Mouse (Mus musculus): ENCODE results near the gene Oser1.
"Not testable (repeated sequence)": the region's sequence is repeated elsewhere in the genome, so short reads cannot be mapped to it uniquely, and the experiment has no call there.

The Oser1 gene

DNA sequence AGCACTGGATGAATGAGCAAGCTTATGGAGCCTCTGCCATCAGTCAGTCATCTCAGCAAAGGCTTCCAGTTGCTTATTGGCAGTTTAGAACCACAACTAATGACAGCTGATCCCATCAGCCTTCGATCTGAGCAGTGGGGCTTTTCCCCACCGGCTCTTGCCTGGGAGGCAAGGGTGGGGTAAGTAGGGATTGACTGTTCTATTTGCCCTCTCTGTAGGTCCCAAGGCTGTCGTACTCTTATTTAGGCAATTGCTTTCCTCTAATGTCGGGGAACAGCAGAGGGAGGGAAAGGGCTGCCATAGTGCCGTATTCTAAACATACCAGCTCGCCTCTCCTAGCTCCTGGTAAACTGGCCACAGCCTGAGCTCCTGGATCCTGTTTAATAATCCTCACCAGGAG, at the start of gene Oser1:
TSS of gene Oser1 (minus strand) at position 101 of the 400 bp plus-strand sequence.
- no peak for DNase-seq (ENCODE audit: low read depth)

DNA sequence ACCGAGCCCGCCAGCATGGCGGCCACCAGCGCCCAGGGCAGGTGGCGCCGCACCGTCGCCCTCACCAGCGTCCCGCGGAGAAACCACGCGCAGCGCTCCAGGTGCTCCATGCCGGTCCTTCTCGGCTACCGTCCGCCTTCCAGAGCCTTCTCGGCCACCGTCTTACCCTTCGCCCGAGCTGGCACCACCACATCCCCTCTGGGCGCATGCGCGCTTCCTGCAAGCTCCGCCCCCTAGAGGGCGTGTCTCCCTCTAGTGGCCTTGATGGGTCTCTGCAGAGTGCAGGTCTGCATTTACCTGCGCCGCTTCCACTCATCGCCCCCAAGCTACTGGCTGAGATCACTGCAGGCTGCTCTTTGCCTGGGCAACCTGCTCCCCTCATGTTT, 48.0 kb upstream of the Oser1 start, which contains the start of gene Fitm2:
TSS of gene Fitm2 (minus strand) at position 164 of the 386 bp plus-strand sequence.
- DNase-seq (ENCODE audit: low read depth), result peak; percentile 100

DNA sequence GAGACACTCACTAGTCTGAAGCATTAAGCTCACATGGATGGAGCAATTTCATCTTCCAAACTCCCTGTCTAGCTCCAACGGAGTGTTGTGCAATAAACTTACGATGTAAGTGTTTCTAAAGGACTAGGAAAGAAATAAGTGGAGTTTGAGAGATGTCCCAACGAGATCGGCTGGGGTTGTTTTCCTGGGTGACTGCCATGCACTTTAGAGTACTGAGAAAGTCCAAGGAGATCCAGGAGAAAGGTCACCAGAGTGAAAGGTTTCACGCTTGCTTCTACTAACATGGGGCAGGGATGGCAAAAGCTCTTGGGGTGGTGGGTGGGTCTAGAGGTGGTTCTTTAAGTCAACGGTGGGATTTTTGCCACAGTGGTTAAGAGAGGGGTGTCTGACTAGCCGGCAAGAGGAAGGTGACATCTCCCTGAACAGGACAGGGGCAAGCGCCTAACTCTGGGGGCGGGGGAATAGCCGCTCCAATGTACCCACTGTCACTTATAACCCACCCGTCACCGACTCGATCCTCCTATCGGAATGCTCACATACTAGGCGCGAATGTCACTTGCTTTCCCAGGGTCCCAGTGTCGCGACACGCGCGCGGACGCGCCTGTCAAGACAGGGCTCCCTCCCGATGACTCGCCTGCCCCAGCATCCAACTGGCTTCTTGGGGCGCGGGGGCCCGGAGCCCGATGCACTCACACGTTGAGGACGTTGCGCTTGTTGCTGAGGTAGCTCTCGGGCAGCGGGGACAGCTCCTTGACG, 47.4 kb upstream of the Oser1 start:
- no peak for DNase-seq (ENCODE audit: low read depth)

DNA sequence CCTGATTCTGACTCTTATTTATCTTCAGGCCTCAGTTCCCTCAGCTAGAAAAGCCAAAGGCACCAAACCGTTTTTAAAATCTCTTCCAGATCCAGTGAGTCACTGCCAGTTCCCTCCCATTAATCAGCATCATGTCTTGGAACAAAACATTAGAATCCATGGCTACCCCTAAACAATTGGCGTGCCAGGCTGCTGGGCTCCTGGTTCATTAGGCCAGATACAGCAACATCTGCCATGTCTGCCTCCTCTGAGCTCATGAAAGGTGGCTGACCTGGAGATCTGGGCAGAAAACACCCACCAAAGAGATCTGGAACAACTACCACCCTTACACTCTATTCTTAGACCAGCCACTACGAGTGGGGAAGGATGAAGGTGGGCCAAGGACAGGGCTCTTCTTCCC, 46.6 kb upstream of the Oser1 start:
- peak; percentile 6 for DNase-seq (ENCODE audit: low read depth)

DNA sequence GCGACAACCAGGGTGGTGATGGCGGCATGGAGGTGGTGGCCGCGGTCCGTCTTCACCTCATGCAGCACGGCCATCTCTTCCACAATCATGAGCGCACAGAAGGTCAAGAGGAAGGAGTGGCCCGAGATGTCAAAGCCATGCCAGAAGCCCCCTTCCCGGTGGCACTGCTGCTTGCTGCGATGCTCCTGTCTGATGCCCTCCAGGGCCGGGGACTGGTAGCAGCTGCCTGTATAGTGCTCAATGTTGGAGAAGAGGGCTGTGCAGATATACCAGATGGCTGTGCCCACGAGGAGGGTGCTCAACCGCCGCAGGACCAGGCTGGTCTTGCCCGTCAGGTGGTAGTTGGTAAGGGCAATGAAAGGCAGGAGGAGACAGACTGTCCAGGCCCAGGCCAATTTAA, 45.2 kb upstream of the Oser1 start:
- DNase-seq (ENCODE audit: low read depth), result no peak

DNA sequence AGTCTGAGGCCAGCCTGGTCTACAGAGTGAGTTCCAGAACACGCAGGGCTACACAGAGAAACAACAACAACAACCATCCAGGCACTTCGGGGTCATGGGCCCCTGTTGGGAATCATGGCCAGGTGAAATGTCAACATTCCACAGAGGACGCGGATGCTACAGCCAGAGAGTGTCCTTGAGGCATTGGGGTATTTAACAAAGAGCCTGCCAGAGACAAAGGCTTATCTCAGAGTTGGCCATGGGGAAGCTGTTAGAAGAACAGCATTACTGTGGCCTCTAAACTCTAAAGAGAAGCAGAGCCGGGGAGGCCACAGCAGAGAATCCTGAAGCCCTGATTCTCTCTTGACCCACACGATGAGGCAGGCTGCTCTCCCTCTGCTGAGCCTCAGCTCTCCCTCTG, 44.4 kb upstream of the Oser1 start:
- DNase-seq (ENCODE audit: low read depth), result no peak

DNA sequence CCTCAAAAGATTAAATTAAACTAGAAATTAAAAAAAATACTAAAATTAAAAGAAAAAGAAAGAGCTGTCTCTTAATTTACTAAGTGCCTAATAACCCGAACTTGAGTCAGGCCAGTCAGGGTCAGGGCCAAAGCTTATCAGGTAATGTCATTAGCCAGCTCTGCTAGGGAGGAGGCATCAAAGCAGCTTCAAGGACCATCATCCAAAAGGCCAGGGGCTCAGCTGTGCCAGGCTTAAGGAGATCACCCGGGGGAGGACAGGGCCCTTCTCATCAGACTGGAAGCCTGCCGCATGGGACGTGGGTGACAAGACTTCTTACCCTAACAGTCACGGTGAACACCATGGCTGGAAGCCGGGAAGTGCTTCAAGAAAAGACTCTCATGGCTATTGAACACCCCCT, 43.1 kb upstream of the Oser1 start:
- DNase-seq (ENCODE audit: low read depth), result no peak

DNA sequence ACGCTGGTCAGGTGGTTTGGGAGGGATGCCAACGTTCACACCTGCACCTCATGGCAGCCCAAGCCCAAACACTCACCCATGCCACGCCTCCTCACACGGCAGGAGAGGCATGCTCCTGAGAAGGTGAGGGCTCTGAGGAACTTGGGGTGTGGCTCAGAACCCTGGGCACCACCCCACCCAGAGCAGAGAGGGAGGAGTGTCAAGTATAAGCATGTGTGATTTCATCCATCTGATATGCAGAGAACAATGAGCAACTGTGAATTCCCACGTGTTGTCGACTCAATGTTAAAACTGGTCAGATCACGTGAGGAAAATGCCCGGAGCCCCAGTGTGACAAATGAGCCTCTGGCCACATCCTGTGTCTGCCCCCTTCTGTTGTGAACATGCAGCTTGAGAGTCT, 42.3 kb upstream of the Oser1 start:
- DNase-seq (ENCODE audit: low read depth), result no peak

DNA sequence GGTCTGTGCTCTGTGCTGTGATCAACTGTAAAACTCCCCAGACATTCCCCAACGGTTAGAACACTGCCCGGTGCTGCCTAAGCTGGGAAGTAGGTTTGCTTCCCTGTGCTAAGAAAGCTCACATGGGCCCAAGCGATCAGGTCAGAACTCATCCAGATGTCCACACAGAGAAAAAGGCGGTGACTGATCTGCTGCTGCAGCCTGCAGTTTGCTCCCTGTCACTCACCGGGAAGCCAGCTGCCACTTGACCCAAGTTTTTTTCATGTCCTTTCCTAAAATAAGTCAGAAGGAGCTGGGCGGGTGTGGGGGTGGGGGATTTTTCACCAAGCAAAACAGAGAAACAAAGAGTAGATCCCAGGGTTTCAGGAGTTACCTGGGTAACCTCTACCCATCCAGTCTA, 40.1 kb upstream of the Oser1 start:
- DNase-seq (ENCODE audit: low read depth), result no peak

DNA sequence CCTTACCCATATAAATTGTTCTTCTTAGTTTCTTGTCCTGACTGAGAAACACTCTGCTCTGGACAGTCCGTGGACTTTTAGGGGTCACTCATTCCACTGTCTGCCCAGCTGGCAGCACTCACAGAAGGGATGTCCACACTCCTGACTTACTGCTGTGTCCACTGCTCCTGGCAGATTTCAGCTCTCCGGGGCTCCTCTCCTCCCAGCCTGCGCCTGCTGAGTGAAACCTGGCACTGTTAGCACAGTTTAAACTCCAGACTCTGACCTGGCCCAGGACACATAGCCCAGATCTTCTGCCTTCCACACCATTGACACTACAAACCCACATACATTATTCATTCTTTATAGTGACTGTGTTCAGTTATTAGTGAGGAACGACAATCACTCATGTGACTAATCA, 39.5 kb upstream of the Oser1 start:
- no peak for DNase-seq (ENCODE audit: low read depth)

DNA sequence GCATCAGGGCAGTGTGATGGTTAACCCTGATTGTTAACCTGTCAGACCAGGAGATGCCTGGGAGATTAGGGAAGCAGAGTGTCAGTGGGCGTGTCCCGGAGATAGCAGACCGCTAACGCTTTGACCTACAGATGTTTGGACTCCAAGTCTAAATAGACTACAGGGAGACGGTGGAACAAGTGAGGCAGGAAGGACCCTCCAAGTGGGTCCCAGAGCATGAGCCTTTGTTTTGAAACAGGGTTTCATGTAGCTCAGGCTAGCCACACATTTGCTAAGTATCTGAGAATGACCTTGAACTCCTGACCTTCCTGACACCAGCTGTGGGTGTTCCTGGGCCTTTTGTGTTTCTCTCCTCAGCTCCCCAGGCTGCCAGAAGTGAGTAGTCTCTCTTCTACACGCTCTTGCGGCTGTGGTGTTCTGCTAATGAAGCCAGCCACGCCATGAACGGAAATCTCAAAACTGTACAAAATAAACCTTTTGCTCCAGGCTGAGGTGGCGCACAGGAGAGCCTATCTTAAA, 38.8 kb upstream of the Oser1 start:
- no peak for DNase-seq (ENCODE audit: low read depth)

DNA sequence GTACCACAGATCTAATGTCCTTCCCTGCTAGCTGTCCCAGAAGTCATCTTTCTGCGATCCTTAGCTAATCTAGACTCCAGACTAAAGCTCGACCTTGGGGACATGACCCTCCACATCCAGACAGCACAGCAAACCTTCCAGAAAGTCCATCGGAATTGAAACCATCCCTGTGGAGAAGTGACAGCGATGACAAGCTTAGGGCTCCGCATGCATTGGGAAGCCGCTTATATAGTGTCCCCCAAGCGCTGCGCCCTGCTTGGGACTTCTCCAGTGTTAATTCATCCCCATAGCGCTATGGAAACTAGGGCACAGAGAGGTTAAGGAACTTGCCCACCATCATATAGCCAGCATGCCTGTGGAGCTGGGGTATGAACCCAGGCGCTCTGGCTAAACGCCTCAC, 38.3 kb upstream of the Oser1 start:
- no peak for DNase-seq (ENCODE audit: low read depth)

DNA sequence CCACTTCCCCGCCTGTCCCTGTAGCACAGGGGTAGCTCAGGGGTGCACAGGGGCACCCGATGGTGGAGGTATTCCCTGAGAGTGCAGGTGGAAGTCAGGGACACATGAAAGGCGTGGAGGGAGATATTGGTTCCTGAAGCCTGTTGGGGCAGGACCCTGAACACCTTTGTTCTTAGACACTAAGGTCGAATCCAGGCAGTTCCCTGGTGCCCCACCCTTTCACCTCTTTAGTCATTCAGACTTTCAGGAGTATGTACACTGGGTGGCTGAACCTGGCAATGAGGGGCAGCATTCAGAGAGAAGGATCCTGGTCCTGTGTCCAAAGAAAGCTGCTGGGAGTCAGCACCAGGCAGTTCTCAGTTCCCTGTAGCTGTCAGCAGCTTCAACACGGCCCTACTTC, 37.9 kb upstream of the Oser1 start:
- no peak for DNase-seq (ENCODE audit: low read depth)

DNA sequence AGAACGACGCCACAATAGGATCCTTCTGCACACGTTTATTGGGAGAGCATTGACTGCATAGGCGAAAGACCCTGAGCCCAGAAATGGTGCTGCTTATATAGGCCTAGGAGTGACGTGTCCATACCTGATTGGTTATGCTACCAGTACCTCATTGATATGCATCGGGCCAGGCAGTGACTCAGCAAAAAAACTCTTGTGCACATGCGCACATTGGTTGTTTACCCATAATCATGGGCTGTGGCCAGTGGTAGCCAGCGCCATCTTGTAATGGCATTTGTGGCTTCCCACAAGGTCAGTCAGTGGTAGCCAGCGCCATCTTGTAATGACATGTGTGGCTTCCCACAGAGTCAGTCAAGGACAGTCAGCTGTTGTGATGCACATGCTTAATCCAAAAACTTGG, 36.8 kb upstream of the Oser1 start:
- not testable (repeated sequence) for DNase-seq (ENCODE audit: low read depth)

DNA sequence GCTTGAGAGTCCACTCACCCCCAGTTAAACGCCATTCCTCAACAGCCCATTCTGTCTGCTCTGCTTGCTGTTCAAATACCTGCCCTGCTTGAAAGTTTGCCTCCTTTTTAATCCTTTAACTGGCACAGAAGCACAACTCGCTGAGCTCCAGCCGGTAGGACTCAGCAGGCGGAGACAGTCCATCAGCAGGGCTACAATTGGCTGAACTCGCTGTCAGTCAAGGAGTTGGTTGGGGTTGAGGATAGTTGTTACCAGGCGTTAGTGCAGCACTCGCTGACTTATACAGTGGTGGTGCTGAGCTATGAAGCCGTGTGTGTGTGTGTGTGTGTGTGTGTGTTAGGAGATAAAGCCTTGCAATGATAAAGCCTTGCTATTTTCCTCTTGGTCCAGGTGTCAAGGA, 36.1 kb upstream of the Oser1 start:
- no peak for DNase-seq (ENCODE audit: low read depth)

DNA sequence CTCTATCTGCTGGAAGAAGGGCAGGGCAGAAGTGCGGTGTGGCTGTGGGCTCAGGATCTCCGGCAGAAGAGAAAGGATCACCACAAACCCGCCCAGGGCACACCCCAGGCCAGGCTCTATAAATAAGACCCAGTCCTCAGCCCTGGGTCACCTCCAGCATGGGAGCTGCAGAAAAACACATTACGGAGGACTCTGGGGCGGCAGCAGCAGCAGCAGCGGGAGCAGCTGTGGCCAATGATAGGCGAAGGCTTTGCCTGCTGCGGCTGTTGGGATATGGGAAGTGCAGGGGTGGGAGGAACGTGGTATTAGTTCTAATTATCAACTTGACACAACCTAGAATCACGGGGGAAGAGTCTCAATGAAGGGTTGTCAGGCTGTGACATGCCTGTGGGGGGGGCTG, 34.9 kb upstream of the Oser1 start:
- no peak for DNase-seq (ENCODE audit: low read depth)

DNA sequence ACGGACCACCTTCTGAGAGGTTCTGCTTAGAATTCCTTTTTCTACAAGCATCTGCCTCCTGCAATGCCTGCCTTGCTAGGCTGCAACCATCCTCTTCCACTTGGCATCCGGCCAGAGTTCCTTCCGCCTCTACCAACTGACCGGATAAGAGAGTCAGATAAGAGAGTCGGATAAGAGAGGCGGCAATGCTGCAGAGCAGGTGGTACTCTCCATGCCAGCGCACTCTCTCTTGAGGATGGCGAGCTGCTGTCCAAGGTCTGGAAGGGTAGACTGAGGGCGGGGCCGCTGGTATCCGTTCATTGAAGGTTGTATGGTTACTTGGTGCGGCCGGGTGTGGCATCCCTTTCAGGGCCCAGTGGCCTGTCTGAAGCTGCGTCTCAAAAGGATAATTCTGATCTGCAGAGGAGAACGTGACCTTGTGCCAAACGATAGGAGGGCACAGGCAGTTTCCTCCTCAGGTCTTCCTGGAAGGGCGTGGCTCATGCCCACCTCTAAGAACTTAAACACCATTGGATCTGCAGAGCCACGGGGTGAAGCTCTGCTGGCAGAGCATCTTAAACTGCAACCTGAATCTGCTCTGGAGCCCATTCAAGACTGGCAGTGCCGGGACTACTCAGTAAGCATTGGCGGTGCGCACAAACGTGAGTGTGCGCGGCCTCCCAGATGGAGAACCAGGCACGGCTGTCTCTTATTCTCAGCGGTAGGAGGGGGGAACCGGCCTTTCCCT, 34.2 kb upstream of the Oser1 start:
- no peak for DNase-seq (ENCODE audit: low read depth)

DNA sequence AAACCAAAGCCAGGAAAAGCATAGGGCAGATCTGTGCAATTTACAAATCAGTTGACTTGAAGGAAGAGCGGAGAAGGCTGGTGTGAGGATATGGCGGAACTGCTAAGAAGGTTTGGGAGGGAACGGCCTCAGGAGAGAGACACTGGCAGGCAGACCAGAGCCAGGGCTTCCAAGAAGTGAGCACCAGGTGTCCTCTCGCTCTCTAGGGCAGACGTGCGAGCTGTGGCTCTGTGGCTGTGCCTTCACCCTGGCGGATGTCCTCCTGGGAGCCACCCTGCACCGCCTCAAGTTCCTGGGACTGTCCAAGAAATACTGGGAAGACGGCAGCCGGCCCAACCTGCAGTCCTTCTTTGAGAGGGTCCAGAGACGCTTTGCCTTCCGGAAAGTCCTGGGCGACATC, 28.9 kb upstream of the Oser1 start:
- DNase-seq (ENCODE audit: low read depth), result no peak

DNA sequence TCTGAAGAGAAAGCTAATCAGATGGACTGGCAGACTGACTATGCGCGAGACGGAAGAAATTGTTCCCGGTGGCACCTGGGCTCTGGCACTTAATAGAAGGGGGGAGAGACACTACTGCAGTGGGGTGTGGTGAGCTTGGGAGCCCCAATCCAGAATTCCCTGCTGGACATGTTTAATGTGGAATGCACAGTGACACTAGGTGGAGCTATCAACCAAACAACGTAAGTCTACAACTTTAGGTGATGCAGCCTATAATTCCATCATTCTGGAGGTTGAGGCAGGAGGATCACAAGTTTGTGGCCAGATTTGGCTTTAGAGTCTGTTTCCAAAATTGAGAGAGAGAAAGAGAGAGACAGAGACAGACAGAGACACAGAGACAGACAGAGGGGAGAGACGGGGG, 28.2 kb upstream of the Oser1 start:
- no peak for DNase-seq (ENCODE audit: low read depth)

DNA sequence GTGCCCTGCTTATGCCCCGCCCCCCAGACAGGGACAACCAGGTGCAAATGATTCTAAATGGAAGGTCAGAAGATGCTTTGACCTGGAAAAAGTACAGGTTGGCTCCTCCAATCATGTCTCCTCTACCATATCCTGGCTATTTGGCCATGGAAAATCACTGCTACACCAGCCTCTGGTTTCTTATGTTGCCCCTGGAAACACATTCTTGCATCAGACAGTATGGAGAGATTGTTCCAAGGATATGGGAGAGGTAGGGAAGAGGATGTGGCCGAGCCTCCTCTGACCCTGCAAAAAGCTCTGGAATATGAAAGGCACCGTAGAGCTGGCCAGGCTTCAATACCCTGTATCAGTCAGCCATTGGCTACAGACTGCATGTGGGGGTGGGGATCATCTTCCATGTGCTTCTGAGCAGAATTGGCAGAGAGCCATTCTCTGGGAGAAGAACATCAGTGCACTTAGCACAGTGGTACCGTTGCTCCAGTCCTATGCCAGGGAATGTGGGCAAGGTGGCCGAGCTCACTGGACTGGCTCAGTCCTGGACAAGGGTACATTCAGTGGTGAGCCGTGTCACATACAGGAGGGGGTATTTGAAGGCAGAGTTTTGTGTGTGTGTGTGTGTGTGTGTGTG, 26.3 kb upstream of the Oser1 start:
- DNase-seq (ENCODE audit: low read depth), result no peak

DNA sequence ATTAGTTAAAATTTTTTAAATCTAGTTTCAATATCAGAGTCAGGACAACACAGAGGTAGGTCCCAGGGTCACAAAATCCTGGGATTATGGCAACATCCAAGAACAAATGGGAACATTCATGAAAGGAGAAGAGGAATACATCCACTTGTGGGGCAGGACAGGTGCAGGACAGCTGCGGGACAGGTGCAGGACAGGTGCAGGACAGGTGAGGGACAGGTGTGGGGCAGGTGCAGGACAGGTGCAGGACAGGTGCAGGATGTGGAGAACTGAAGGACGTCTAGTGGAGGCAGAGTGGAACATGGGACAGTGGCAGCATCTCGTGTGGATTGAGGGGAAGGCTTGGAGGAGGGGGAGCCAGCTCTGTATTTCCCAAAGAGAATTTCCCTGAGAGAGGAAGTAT, 24.8 kb upstream of the Oser1 start:
- no peak for DNase-seq (ENCODE audit: low read depth)

DNA sequence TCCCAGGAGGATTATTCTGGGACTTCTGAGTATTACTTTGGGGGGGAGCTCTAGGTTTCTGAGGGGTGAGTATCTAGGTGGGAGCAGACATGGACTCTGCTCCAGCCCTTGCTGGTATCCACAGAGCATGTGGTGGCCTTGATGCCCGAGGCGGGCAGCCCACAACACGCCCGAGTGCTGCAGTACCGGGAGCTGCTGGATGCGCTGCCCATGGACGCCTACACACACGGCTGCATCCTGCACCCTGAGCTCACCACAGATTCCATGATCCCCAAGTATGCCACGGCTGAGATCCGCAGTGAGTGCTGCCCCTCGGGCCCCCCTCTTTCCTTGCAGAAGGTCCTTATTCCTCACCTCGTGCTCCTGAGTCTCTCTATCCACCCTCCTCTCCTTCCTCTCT, 22.9 kb upstream of the Oser1 start:
- no peak for DNase-seq (ENCODE audit: low read depth)

DNA sequence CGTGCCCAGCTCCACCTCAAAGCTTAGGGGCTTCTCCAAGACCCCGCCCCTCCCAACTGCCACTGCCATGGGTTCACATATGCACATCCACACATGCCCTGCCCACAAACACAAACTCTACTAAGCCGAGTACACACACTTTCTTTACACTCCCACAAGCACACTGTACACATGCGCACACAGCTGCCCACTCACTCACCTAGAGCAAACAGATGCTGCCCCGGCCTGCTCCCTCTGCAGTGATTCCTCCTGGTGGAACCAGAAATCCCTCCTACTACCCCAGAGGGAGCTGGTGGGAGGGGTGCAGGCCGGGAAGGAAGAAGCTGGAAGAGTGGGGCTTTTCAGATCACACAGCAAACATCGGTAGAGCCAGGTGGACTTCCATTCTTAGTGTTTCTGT, 19.5 kb upstream of the Oser1 start:
- DNase-seq (ENCODE audit: low read depth), result no peak
